Mouse (Mus musculus): Measurements from ENCODE around the gene Zfp358.

GRCm38 (mm10) chr8:3482240-3482740 is 10.6 kb upstream of the Zfp358 start:
- TF ChIP-seq POLR2A (IDR thresholded peaks at IDR 0.05; ENCODE audit: low read depth, low read length) (no peak), CTCF (IDR thresholded peaks at IDR 0.05; ENCODE audit: extremely low read depth, insufficient read length, insufficient replicate concordance, low read depth, low read length) (no peak)
